Mouse (Mus musculus) NIH3T3 (cell line): ENCODE results near the gene Snx12.
A peak's percentile ranks its signal among the peaks of the same experiment; 100 is the strongest.
"Not testable (repeated sequence)": the region's sequence is repeated elsewhere in the genome, so short reads cannot be mapped to it uniquely, and the experiment has no call there.

Experiments used
- DNase-seq: peaks from one replicate; pipeline ENCODE4 v3.0.0-alpha.2; 2012; ENCODE audit warnings: low read depth

Gene Snx12

GRCm38 (mm10) chrX:101131992-101132791 is 90.2 kb downstream of the Snx12 start:
- peak; percentile 75 for DNase-seq

- peak; percentile 85 for DNase-seq
These were observed 91.4 kb downstream of the Snx12 start for GRCm38 (mm10) chrX:101131001-101131400.

GRCm38 (mm10) chrX:101128559-101128958 is 93.8 kb downstream of the Snx12 start:
- DNase-seq: no peak

- DNase-seq: peak; percentile 57
These were observed 95.4 kb downstream of the Snx12 start for GRCm38 (mm10) chrX:101126977-101127376.

DNA sequence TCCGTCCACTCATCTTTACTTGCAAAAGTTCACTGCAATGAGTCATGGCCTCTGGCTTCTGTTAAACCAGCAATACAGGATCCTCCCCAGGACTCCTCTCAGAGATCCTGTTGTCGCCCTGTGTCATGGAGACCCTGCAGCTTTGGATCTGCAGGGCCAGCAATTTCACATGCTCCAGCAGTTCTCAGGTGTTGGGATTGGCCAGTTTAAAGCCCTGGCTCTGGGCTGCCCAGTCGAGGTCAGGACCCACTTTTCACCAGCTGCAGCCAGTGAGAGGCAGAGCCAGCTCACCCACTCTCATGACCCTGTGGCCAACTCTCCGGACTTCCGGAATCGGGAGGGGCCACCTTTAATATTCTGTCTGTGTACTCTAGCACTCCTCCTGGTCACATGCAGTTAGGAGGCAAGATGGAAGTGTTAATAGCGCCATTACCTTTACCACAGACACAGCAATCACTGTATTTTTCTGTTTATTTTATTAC is 95.8 kb downstream of the Snx12 start:
- DNase-seq: no peak

- no peak for DNase-seq
These were observed 101.8 kb downstream of the Snx12 start for GRCm38 (mm10) chrX:101120546-101120945.

DNA sequence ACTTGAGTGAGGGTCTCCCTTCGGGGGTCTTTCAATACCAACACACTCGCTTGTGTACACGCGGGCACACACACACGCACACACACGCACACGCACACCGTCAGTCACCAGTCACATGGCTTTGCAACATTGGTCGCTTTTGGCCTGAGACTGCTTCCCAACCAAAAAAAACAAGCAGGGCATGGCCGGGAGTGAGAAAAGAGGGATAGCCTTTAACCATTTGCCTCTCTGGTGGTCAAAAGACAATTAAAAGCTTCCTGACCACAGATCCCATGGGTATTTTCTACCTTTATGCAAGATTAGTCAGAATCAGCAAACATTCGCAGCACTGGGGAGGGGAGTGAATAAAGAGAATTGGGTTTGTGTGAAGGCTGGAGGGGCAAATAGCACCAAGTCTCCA is 136.4 kb downstream of the Snx12 start, which contains the start of gene Slc7a3:
Gene Slc7a3 (minus strand): TSS at position 101 of the 400 bp plus-strand sequence.
- no peak for DNase-seq

- not testable (repeated sequence) for DNase-seq
These were observed 137.2 kb downstream of the Snx12 start for GRCm38 (mm10) chrX:101085211-101085610.

DNA sequence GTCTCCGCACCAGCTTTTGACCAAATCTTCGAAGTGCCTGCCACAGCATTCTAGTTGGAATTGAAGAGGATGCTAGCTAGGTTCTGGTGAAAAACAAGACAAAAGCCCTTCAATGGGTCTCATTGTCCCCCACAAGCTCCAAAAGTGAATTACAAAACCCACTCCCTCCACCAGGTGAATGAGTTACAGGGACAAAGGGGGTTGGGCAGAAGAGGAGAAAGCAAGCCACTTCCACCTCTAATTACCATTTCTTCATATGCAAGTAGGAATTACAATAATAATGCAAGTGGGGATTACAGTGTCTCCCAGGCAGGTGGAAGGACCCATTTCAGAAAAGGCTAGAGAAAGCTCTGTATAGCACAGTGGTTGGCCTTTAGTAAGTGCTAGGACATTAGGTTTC is 138.2 kb downstream of the Snx12 start:
- DNase-seq: no peak

GRCm38 (mm10) chrX:101065245-101065644 is 157.1 kb downstream of the Snx12 start:
- DNase-seq: peak; percentile 4

DNA sequence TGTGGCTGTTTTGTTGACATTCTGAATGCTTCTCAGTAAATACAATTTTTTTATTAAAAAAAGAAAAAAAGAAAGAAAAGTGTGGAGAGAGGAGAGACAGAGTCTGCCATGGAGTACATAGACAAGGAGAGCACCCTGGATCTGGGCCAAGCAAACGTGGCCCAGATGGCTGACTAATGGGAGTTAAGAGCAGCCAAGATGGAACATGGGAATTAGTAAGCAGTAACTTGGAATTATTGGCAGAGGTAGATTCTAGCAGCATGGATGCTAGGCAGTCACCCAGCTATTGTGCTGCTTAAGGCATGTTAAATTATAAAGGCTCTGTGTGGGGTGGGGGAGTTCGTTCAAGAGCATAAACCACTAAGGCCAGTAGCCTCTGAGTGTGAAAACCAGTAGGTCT is 158.9 kb downstream of the Snx12 start:
- peak; percentile 64 for DNase-seq

DNA sequence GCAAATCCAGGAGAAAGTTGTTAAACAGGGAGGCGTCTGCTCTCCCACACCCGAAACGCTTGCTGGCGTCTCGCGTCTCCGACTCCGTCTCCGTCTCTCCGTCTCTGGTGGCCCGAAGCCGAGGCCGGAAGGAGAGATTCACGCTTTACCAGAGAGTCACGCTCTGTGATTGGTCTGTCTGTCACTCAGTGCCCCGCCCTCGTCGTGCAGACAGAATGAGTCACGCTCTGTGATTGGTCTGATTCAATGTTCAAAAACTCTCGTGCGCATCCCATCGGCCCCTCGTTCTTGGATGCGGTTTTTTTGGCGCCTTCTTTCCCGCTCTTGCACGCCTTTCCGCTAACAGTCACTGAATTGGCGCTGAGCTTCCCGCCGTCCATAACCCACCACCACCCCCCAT is 162.8 kb downstream of the Snx12 start, which contains the start of gene Tex11:
Gene Tex11 (minus strand): TSS at position 127 of the 400 bp plus-strand sequence.
- DNase-seq: no peak
